ENCODE assay signal across 8 mouse cellular contexts in genomic region chr1:72283992-72284485, GRCm38 (mm10). TPM values are rescaled to one million over a fixed set of nuclear protein-coding genes. Genes with fewer than 3 reads are reported as not detected.
A peak's percentile ranks its signal among the peaks of the same experiment; 100 is the strongest.
DNase-seq lines count a peak whose midpoint lies in the region; ATAC-seq and TF ChIP-seq lines count a peak whose summit lies in the region.

Gene Pecr (minus strand): TSS chr1:72284314.
Gene Tmem169 (plus strand): TSS chr1:72284369.

- H3K36me3 ChIP-seq in forebrain, embryonic 15.5 days = 0 out of 2 replicates have a peak, but pooled peaks cover under 1% of the 10 kb centered on the region
- H3K36me3 ChIP-seq in lung, embryonic 14.5 days (ENCODE audit: insufficient read depth) = no peaks in the 10 kb centered on the region
- H3K36me3 ChIP-seq in thymus, adult 2 months (ENCODE audit: control insufficient read depth, insufficient read depth, low read length) = no peaks in the 10 kb centered on the region

- H3K27ac ChIP-seq in forebrain, embryonic 15.5 days (replicated peaks) = peak within 1 kb of the TSS; percentile 84
- peak within 1 kb of the TSS; percentile 89 for H3K27ac ChIP-seq in layer of hippocampus, adult 2 months
- peak within 1 kb of the TSS; percentile 54 for H3K27ac ChIP-seq in lung, embryonic 14.5 days (ENCODE audit: low read depth)
- H3K27ac ChIP-seq in olfactory bulb, adult 2 months (ENCODE audit: insufficient read depth, low read depth, low read length) = peak within 1 kb of the TSS; percentile 88
- no peak within 1 kb of the TSS for H3K27ac ChIP-seq in thymus, adult 2 months (ENCODE audit: control insufficient read depth, insufficient read depth, low read length)

- H3K27me3 ChIP-seq in forebrain, embryonic 15.5 days = no peaks in the 10 kb centered on the region
- H3K27me3 ChIP-seq in lung, embryonic 14.5 days (ENCODE audit: insufficient read depth, low read length) = no peaks in the 10 kb centered on the region
- no peaks in the 10 kb centered on the region for H3K27me3 ChIP-seq in thymus, adult 2 months (ENCODE audit: control insufficient read depth, insufficient read depth, low read length)

- H3K4me1 ChIP-seq in forebrain, embryonic 15.5 days = peaks cover 32% of the 10 kb centered on the region
- H3K4me1 ChIP-seq in lung, embryonic 14.5 days (ENCODE audit: insufficient read depth) = no peaks in the 10 kb centered on the region
- peaks cover 23% of the 10 kb centered on the region for H3K4me1 ChIP-seq in olfactory bulb, adult 2 months (ENCODE audit: control insufficient read depth, insufficient read depth, low read length)
- H3K4me1 ChIP-seq in thymus, adult 2 months (replicated peaks; ENCODE audit: control insufficient read depth, insufficient read depth, low read length) = peaks cover 3% of the 10 kb centered on the region

- H3K9ac ChIP-seq in forebrain, embryonic 15.5 days (replicated peaks) = peak within 1 kb of the TSS; percentile 69
- peak within 1 kb of the TSS; percentile 80 for H3K9ac ChIP-seq in lung, embryonic 14.5 days

- peak; percentile 94 for DNase-seq in ES-CJ7 (ENCODE audit: low read depth, low spot score)
- DNase-seq in cerebellum, adult 11 months = peak; percentile 94
- peak; percentile 93 to 96 for DNase-seq in heart, postnatal 36 days
- peak; percentile 94 for DNase-seq in layer of hippocampus, adult 2 months (ENCODE audit: low spot score in 2 of 2)
- peak; percentile 97 for DNase-seq in lung, embryonic 14.5 days
- peak; percentile 83 for DNase-seq in thymus, adult 2 months

- H3K9me3 ChIP-seq in forebrain, embryonic 15.5 days = no peaks in the 10 kb centered on the region
- no peaks in the 10 kb centered on the region for H3K9me3 ChIP-seq in lung, embryonic 14.5 days (ENCODE audit: low read depth, low read length)

- peak within 1 kb of the TSS; percentile 50 for H3K4me3 ChIP-seq in forebrain, embryonic 15.5 days
- H3K4me3 ChIP-seq in layer of hippocampus, adult 2 months = peak within 1 kb of the TSS; percentile 80
- peak within 1 kb of the TSS; percentile 59 for H3K4me3 ChIP-seq in lung, embryonic 14.5 days (ENCODE audit: low read depth, low read length)
- peak within 1 kb of the TSS; percentile 54 for H3K4me3 ChIP-seq in olfactory bulb, adult 2 months (ENCODE audit: insufficient read depth, low read depth, low read length)
- peak within 1 kb of the TSS; percentile 61 for H3K4me3 ChIP-seq in thymus, adult 2 months (ENCODE audit: control insufficient read depth, insufficient read depth, low read length)

- peak; percentile 66 for TF ChIP-seq CTCF in layer of hippocampus, adult 2 months (conservative IDR thresholded peaks at IDR 0.05)
- peak; percentile 9; the same call in 1 of the 2 replicates for TF ChIP-seq CTCF in lung, embryonic 14.5 days (IDR thresholded peaks at IDR 0.05; ENCODE audit: low read depth)
- TF ChIP-seq CTCF in olfactory bulb, adult 2 months (IDR thresholded peaks at IDR 0.05; ENCODE audit: insufficient read depth, low read depth, low read length) = no peak
- no peak for TF ChIP-seq CTCF in thymus, adult 2 months (IDR thresholded peaks at IDR 0.05; ENCODE audit: borderline replicate concordance, control insufficient read depth, extremely low read depth, insufficient read depth, low read length, poor library complexity)

- peak; percentile 97 for ATAC-seq in forebrain, embryonic 15.5 days (replicated peaks)
- peak; percentile 99 for ATAC-seq in lung, embryonic 14.5 days (ENCODE audit: insufficient read depth)

- peak; percentile 86 for TF ChIP-seq POLR2A in olfactory bulb, adult 2 months (IDR thresholded peaks at IDR 0.05; ENCODE audit: insufficient read depth, low read depth, low read length)
- no peak for TF ChIP-seq POLR2A in thymus, adult 2 months (IDR thresholded peaks at IDR 0.05; ENCODE audit: control insufficient read depth, extremely low read depth, insufficient read depth, low read length, poor library complexity)

- WGBS in forebrain, embryonic 15.5 days = under 1% methylated on average over 30 of the region's 30 CpGs
- under 1% methylated on average over 30 of the region's 30 CpGs for WGBS in lung, embryonic 14.5 days
- WGBS in olfactory bulb, adult 2 months = under 1% methylated on average over 30 of the region's 30 CpGs
- 1% methylated on average over 30 of the region's 30 CpGs for WGBS in thymus, adult 2 months

- H3K4me2 ChIP-seq in forebrain, embryonic 15.5 days (replicated peaks) = peak within 1 kb of the TSS; percentile 84
- peak within 1 kb of the TSS; percentile 90 for H3K4me2 ChIP-seq in lung, embryonic 14.5 days

- intact Hi-C loops in heart, postnatal 36 days (cut with DNase I) = loop anchor here (5.0 kb wide), 1 partner anchor 42 kb away; no protein-coding TSS in a partner anchor

RNA-seq across cellular contexts. Expression of gene Pecr, which starts in this region (rescaled TPM):
- polyA plus RNA-seq in forebrain, embryonic 15.5 days (2015; fragmentation: Nextera tagmentation; extraction: Ambion mirVana) = 9.1 and 12.8 TPM in 2 replicates
- total RNA-seq in heart, postnatal 36 days (2021) = 10 to 100 TPM; 10.3 to 11.7 TPM
- 1 to 10 TPM; 5.4 to 6.7 TPM for total RNA-seq in layer of hippocampus, adult 2 months (2021)
- polyA plus RNA-seq in lung, embryonic 14.5 days (2014; fragmentation: Nextera tagmentation; extraction: Ambion mirVana) = 22.7 and 25.6 TPM in 2 replicates
- polyA plus RNA-seq in olfactory bulb, adult 2 months (2012; ENCODE audit: insufficient read depth, insufficient read length, low replicate concordance, missing spikeins) = not detected in 2 replicates
- 3.6 TPM in 2 replicates for polyA plus RNA-seq in thymus, adult 2 months (2012; rRNA removed)

RNA-seq across cellular contexts. Expression of gene Tmem169, which starts in this region (rescaled TPM):
- 32.8 and 34.0 TPM in 2 replicates for polyA plus RNA-seq in forebrain, embryonic 15.5 days (2015; fragmentation: Nextera tagmentation; extraction: Ambion mirVana)
- not detected for total RNA-seq in heart, postnatal 36 days (2021)
- total RNA-seq in layer of hippocampus, adult 2 months (2021) = 10 to 100 TPM; 13.6 to 17.1 TPM
- polyA plus RNA-seq in lung, embryonic 14.5 days (2014; fragmentation: Nextera tagmentation; extraction: Ambion mirVana) = 1.1 and 2.3 TPM in 2 replicates
- polyA plus RNA-seq in olfactory bulb, adult 2 months (2012; ENCODE audit: insufficient read depth, insufficient read length, low replicate concordance, missing spikeins) = not detected in 2 replicates
- 0.46 and 0.89 TPM in 2 replicates for polyA plus RNA-seq in thymus, adult 2 months (2012; rRNA removed)

Comparison
In these comparisons a context has a peak if more than half of its experiments do, and no peak if none do; other contexts are left out.
1. RNA of gene Tmem169 (total RNA-seq): 13.6 to 17.1 TPM in layer of hippocampus, adult 2 months; not detected in heart, postnatal 36 days; every median in the first group is over 10 times any median in the second.
2. RNA of gene Tmem169 (polyA plus RNA-seq): 32.8 to 34.0 TPM in forebrain, embryonic 15.5 days; 1.1 to 2.3 TPM in lung, embryonic 14.5 days, 0.46 to 0.89 TPM in thymus, adult 2 months and not detected in olfactory bulb, adult 2 months; every median in the first group is over 10 times any median in the second.
3. CTCF ChIP-seq: peak in layer of hippocampus, adult 2 months (single experiment) and lung, embryonic 14.5 days (single experiment); none in olfactory bulb, adult 2 months (single experiment) and thymus, adult 2 months (single experiment).
4. Peak in every context shown above with its lines, with median percentiles within 50 percentile points of each other: DNase-seq and H3K4me3 ChIP-seq.